Mouse (Mus musculus): ENCODE data around the gene Tmem116. TPM values are rescaled to one million over a fixed set of nuclear protein-coding genes. Genes with fewer than 3 reads are reported as not detected.
A peak's percentile ranks its signal among the peaks of the same experiment; 100 is the strongest.

The Tmem116 gene
- total RNA-seq, 1 experiment from 2014 or later: 0.35 TPM

GRCm38 (mm10) chr5:121461339-121462170 is 9.9 kb downstream of the Tmem116 start:
- ATAC-seq (ENCODE audit: extremely low read depth, insufficient number of reproducible peaks, low FRiP score, poor library complexity, severe bottlenecking): no peak

- ATAC-seq (ENCODE audit: extremely low read depth, insufficient number of reproducible peaks, low FRiP score, poor library complexity, severe bottlenecking): no peak
These were observed 10.4 kb downstream of the Tmem116 start for GRCm38 (mm10) chr5:121462171-121462502.

- no peak for ATAC-seq (ENCODE audit: extremely low read depth, insufficient number of reproducible peaks, low FRiP score, poor library complexity, severe bottlenecking)
These were observed 11.3 kb downstream of the Tmem116 start for GRCm38 (mm10) chr5:121462967-121463366.

GRCm38 (mm10) chr5:121463601-121464250 is 12.0 kb downstream of the Tmem116 start:
- ATAC-seq (ENCODE audit: extremely low read depth, insufficient number of reproducible peaks, low FRiP score, poor library complexity, severe bottlenecking): no peak

GRCm38 (mm10) chr5:121469566-121469965 is 17.9 kb downstream of the Tmem116 start:
- ATAC-seq (ENCODE audit: extremely low read depth, insufficient number of reproducible peaks, low FRiP score, poor library complexity, severe bottlenecking): no peak

- no peak for ATAC-seq (ENCODE audit: extremely low read depth, insufficient number of reproducible peaks, low FRiP score, poor library complexity, severe bottlenecking)
These were observed 20.7 kb downstream of the Tmem116 start for GRCm38 (mm10) chr5:121472411-121472810.

- ATAC-seq (ENCODE audit: extremely low read depth, insufficient number of reproducible peaks, low FRiP score, poor library complexity, severe bottlenecking): no peak
These were observed 22.9 kb downstream of the Tmem116 start for GRCm38 (mm10) chr5:121474610-121475009.

GRCm38 (mm10) chr5:121476040-121476439 is 24.3 kb downstream of the Tmem116 start:
- no peak for ATAC-seq (ENCODE audit: extremely low read depth, insufficient number of reproducible peaks, low FRiP score, poor library complexity, severe bottlenecking)

GRCm38 (mm10) chr5:121477680-121478079 is 26.0 kb downstream of the Tmem116 start:
- ATAC-seq (ENCODE audit: extremely low read depth, insufficient number of reproducible peaks, low FRiP score, poor library complexity, severe bottlenecking): peak; percentile 78

- no peak for ATAC-seq (ENCODE audit: extremely low read depth, insufficient number of reproducible peaks, low FRiP score, poor library complexity, severe bottlenecking)
These were observed 33.1 kb downstream of the Tmem116 start for GRCm38 (mm10) chr5:121484801-121485200.

- no peak for ATAC-seq (ENCODE audit: extremely low read depth, insufficient number of reproducible peaks, low FRiP score, poor library complexity, severe bottlenecking)
These were observed 41.6 kb downstream of the Tmem116 start for GRCm38 (mm10) chr5:121493305-121493704.

GRCm38 (mm10) chr5:121500719-121501118 is 49.0 kb downstream of the Tmem116 start:
- ATAC-seq (ENCODE audit: extremely low read depth, insufficient number of reproducible peaks, low FRiP score, poor library complexity, severe bottlenecking): peak; percentile 27; the same call in 1 of the 2 replicates

GRCm38 (mm10) chr5:121501424-121501996 is 49.8 kb downstream of the Tmem116 start:
- ATAC-seq (ENCODE audit: extremely low read depth, insufficient number of reproducible peaks, low FRiP score, poor library complexity, severe bottlenecking): peak; percentile 53; the same call in 1 of the 2 replicates

- ATAC-seq (ENCODE audit: extremely low read depth, insufficient number of reproducible peaks, low FRiP score, poor library complexity, severe bottlenecking): no peak
These were observed 51.5 kb downstream of the Tmem116 start, which contains the start of gene Adam1b for GRCm38 (mm10) chr5:121503231-121503630. Gene Adam1b, minus strand, starts transcription at chr5:121503435.

GRCm38 (mm10) chr5:121506846-121507245 is 55.2 kb downstream of the Tmem116 start:
- ATAC-seq (ENCODE audit: extremely low read depth, insufficient number of reproducible peaks, low FRiP score, poor library complexity, severe bottlenecking): no peak

- ATAC-seq (ENCODE audit: extremely low read depth, insufficient number of reproducible peaks, low FRiP score, poor library complexity, severe bottlenecking): no peak
These were observed 58.3 kb downstream of the Tmem116 start for GRCm38 (mm10) chr5:121510009-121510408.

- ATAC-seq (ENCODE audit: extremely low read depth, insufficient number of reproducible peaks, low FRiP score, poor library complexity, severe bottlenecking): no peak
These were observed 67.3 kb downstream of the Tmem116 start for GRCm38 (mm10) chr5:121518983-121519382.

- peak; percentile 59 for ATAC-seq (ENCODE audit: extremely low read depth, insufficient number of reproducible peaks, low FRiP score, poor library complexity, severe bottlenecking)
These were observed 68.1 kb downstream of the Tmem116 start for GRCm38 (mm10) chr5:121519758-121520157.

GRCm38 (mm10) chr5:121525774-121526450 is 74.2 kb downstream of the Tmem116 start:
- no peak for ATAC-seq (ENCODE audit: extremely low read depth, insufficient number of reproducible peaks, low FRiP score, poor library complexity, severe bottlenecking)

All from neutrophil, adult 5-6 weeks (primary cell).